Mouse (Mus musculus) adrenal gland (tissue): Measurements from ENCODE around the gene Prim2.

ENCODE experiments used
- intact Hi-C: fragments of 180-260 bp; cut with DNase I; formaldehyde crosslinking; loops from one replicate; pipeline ENCODE4 v1.15.1; 2025

Gene Prim2

GRCm38 (mm10) chr1:33556638-33557037 lies 113.0 kb downstream of the Prim2 start:
- intact Hi-C loops = no loop called here

- intact Hi-C loops = no loop called here
Measured at GRCm38 (mm10) chr1:33555626-33556025, 114.0 kb downstream of the Prim2 start.

- intact Hi-C loops = no loop called here
Measured at GRCm38 (mm10) chr1:33551350-33551749, 118.2 kb downstream of the Prim2 start.

DNA sequence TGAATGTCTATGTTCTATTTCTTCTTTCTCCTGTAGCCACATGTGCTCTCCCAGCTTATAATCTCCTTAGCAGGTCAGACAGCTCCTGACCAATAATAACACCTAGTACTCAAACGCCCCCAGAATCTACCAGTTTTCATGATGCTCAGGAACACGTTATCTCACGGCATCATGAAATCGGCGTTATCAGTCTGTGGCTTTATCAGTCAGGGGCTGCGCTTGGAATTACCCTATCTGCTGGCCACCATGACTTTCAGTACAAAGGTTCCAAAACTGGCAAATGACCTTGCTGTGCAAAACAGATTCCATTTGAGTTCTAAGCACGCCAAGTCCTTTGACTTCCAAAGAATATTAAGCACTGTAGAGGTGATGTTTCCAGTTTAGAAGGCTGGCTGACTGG lies 127.9 kb downstream of the Prim2 start:
- intact Hi-C loops = no loop called here

- intact Hi-C loops = no loop called here
Measured at GRCm38 (mm10) chr1:33537948-33538347, 131.6 kb downstream of the Prim2 start.

GRCm38 (mm10) chr1:33536272-33537004 lies 133.2 kb downstream of the Prim2 start:
- intact Hi-C loops = no loop called here

DNA sequence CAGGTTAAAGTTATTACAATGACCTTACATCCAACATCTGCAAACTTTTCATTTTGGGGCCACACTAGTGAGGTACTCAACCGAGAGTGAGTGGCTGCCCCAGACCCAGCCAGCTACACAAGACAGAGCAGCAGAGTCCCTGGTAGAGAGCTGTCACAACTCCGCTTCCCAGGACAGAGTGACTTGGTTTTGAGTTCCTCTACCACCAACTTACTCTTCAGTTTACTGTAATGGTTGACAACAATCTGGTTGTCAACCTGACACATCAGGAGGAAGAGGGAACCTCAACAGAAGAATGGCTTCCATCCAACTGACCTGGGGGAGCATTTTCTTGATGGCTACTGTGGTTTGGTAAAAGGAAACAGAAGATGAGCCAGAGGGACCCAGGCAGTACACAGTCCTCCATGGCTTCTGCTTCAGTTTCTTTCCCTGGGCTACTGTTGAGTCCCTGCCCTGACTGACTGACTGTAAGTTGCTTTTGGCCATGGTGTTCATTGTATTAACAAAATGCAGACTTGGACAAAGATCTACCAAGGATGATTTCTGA lies 134.4 kb downstream of the Prim2 start:
- intact Hi-C loops = no loop called here

- intact Hi-C loops = no loop called here
Measured at GRCm38 (mm10) chr1:33531860-33532259, 137.7 kb downstream of the Prim2 start.

DNA sequence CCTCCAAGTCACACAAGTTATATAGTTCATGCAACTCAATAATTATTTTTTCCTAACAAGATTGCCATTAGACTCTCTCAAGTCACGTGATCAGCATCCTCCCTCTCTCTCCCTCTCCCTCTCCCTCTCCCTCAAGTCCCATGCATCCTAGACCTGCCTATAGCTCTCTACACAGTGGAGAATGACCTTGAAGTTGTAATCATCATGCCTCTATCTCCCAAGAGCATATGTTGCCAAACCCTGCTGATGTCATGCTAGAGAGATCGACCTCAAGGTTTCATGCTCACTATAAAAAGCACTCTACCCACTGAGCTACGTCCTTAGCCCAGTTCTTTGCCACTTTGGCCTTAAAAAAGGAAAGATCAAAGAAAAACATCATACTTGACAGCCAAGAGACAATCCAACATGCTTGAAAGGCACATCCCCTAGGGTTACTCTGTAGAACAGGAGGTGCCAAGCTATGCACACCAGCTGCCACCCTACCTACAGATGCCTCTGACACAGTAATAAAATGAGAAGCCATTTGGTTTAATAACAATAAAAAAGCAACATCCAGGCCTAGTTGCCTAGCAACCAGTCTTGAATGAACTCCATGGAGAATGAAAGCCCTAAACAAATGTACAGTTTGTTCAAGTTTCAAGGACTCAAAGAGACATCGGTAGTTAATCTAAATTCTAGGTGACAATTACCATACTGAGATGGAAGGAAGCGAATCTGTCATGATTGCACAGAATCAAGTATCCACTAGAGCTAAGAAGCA lies 138.3 kb downstream of the Prim2 start:
- intact Hi-C loops = no loop called here

DNA sequence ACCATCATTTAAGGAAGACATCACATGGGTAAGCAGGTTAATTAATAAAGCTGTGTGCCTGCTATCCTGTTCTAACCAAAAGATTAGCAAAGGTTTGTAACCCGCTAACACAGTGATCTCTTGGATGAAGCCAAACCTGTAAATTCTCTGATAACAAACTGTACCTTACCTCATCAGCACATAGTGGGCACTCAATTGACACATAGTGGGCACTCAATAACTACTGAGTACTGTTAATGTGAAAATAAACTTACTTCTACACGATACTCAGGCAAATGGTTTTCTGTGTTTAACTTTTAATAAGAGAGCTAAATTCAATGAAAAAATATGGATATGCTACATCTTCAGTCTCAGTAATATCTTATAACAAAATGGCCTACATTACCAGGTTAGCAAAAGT lies 139.1 kb downstream of the Prim2 start:
- intact Hi-C loops = no loop called here

DNA sequence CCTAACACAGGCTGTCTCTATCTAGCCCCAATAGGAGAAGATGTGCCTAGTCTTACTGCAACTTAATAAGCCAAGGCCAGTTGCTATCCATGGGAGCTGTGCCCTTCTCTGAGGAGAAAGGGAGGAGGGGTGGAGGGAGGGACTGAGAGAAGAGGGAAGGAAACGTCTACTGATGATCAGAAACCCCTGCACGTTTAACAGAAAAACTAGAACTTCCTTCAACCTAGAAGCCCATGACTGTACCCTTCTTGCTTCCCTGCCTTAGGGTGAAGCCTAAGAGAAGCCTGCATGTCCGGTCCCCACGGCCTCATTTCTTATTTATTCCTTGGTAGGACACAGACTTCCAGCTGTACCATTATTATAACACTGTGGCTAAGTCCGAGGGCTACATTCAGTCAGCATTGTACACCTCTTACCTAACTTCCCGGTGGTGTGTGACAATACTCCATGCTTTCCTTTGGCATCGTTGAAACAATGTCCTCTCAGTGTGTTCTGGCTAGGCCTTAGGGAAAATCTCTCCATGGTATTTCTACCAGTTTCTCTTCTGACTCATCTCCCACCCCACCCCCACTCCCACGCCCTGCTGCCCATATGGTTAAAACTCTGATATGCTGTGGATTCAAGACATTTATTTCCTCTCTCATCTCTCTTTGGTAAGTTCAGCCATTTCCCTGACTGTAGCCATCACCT lies 139.9 kb downstream of the Prim2 start:
- intact Hi-C loops = no loop called here

DNA sequence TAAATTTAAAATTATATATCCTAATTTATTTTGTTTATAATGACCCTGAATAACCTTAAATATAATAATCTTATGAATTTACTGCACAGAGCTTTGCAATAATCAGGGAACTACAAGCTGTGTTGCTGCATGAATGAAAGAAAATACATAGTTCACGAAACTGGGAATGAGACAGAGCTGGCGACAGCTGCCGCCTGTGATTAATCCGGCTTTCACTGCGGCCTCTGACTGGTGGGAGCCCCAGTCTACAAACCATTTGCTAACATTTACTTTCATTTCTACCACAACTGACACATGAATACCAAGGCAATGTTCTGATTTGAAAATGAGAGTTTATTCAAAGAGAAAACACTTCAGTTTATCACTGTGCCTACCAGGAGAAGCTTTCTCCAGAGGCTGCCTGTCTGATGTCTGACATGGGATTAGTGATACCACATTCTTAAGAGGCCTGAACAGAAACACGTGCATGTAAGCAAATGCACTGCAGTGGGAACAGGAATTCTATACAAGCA lies 142.2 kb downstream of the Prim2 start:
- intact Hi-C loops = no loop called here

- intact Hi-C loops = no loop called here
Measured at GRCm38 (mm10) chr1:33523223-33523622, 146.4 kb downstream of the Prim2 start.

- intact Hi-C loops = no loop called here
Measured at GRCm38 (mm10) chr1:33515124-33515523, 154.5 kb downstream of the Prim2 start.

- intact Hi-C loops = no loop called here
Measured at GRCm38 (mm10) chr1:33511310-33511709, 158.3 kb downstream of the Prim2 start.

- intact Hi-C loops = no loop called here
Measured at GRCm38 (mm10) chr1:33504371-33504770, 165.2 kb downstream of the Prim2 start.

DNA sequence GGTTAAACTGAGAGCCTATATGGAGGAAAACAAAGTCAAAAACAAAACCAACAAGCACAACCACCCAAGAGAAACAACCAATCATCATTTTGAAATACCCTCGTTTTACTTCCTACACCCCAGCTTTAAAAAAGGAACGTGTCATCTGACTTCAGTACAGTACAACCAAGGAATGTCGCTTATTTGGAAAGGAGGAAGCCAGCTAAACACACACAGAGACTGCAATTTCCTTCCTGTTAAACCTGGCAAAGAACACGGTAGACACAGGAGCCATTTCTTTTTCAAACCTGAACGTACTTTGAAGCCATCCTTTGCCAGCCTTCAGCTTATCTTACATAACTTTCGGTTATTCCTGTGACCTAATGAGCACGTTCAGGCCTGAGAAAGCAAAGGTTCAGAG lies 166.7 kb downstream of the Prim2 start:
- intact Hi-C loops = no loop called here

DNA sequence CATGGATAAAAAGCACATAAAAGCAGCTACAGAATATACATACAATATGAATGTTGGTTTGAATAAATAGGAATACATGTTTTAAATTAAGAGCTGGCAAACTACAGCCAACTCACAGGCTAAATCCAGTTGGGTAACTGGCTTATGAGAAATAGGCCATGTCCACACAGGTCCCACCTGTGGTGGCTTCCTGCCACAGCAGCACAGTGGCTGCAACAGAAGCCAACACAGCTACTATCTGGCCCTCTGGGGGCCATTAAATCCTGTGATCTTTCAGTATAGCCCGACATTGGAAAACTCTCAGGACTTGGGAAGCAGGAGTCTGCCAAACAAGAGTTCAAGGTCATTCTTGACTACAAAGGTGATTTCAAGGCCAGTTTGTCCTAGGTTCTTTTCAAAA lies 167.3 kb downstream of the Prim2 start:
- intact Hi-C loops = no loop called here

- intact Hi-C loops = no loop called here
Measured at GRCm38 (mm10) chr1:33500111-33500510, 169.5 kb downstream of the Prim2 start.

DNA sequence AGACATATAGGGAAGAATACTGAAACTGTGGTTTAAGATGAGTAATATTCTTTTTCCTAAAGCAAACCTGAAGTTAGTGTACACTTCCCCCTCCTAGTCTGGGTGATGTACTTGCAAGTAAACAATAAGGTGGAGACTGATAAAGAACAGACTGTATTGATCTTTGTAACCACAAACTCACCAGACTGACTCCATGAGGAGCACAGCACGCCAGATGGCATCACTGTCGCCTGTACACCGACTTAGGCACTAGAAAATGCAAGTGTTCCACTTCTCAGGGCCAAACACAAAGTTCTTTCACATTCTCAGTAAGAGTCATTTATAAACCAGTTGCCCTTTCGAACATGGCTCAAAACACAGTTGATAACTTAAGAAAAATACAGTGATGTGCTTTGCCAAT lies 170.0 kb downstream of the Prim2 start:
- intact Hi-C loops = no loop called here

- intact Hi-C loops = no loop called here
Measured at GRCm38 (mm10) chr1:33496128-33496527, 173.5 kb downstream of the Prim2 start.

GRCm38 (mm10) chr1:33495586-33495985 lies 174.0 kb downstream of the Prim2 start:
- intact Hi-C loops = no loop called here
